Mouse (Mus musculus) spleen, adult 2 months (tissue): ENCODE data around the gene Fndc5.

Experiments used
- CTCF ChIP-seq: fragments of 200-500 bp; IDR thresholded peaks from 2 replicates; pipeline ENCODE4 v1.5.1; 2011; ENCODE audit warnings: mild to moderate bottlenecking, inconsistent platforms; ENCODE audit not compliant: insufficient read depth, insufficient read length, insufficient replicate concordance; ENCODE audit errors: extremely low read depth
- POLR2A ChIP-seq: fragments of 200-500 bp; IDR thresholded peaks from 2 replicates; pipeline ENCODE4 v1.6.1; 2011; ENCODE audit warnings: low read depth, low read length, inconsistent platforms

DNA sequence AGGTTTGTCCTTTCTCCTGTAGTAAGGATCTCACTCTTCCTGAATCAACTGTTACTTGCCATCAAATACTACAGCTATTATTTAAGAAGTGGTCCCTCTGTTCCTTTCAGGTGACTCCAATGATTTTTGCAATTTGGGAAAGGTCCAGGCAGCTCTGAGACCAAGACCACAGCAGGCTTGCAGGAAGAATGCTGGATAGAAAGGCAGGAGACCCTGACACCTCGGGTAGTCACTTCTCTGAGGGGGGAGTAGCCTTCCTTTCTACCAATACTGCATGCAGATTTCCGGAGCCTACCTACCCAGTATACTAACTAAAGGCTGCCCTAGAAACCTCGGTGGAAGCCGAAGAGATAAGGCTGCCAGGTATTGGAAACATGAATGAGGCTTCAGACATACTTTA lies 8.6 kb downstream of the Fndc5 start:
- TF ChIP-seq POLR2A (no peak), CTCF (no peak)
